Mouse (Mus musculus) embryonic fibroblast, embryonic 13.5 days (primary cell): ENCODE results near the gene Ppp1r15a.

Experiments
- CTCF ChIP-seq: IDR thresholded peaks from 2 replicates; pipeline ENCODE4 v1.5.1; 2011; ENCODE audit warnings: mild to moderate bottlenecking, control low read depth, low read length, moderate library complexity, borderline replicate concordance; ENCODE audit not compliant: insufficient read depth
- POLR2A ChIP-seq: IDR thresholded peaks from 2 replicates; pipeline ENCODE4 v1.6.1; 2011; ENCODE audit warnings: low read depth, mild to moderate bottlenecking, control low read depth, low read length, moderate library complexity

GRCm38 (mm10) chr7:45486158-45486557 lies 39.9 kb downstream of the Ppp1r15a start:
- TF ChIP-seq POLR2A (no peak), CTCF (no peak)
